Mouse (Mus musculus) liver, embryonic 15.5 days (tissue): ENCODE data around the gene Ctdsp1. TPM values are rescaled to one million over a fixed set of nuclear protein-coding genes. Genes with fewer than 3 reads are reported as not detected.

Source experiments
- ATAC-seq: fragments of 200-750 bp; cut with Nextera tagmentation; 2 replicates; pipeline ENCODE4 v1.8.0; 2017; ENCODE audit warnings: moderate number of reproducible peaks, mild to moderate bottlenecking, moderate library complexity; ENCODE audit not compliant: insufficient read depth
- H3K27ac ChIP-seq: fragments of 300-500 bp; sonication (generic); replicated peaks from 2 replicates; pipeline ENCODE4 v1.5.1; 2015; ENCODE audit warnings: mild to moderate bottlenecking, inconsistent platforms
- H3K27me3 ChIP-seq: fragments of 300-500 bp; sonication (generic); 2 replicates; pipeline ENCODE4 v1.6.1; 2015; ENCODE audit warnings: mild to moderate bottlenecking, inconsistent platforms
- H3K36me3 ChIP-seq: fragments of 300-500 bp; sonication (generic); replicated peaks from 2 replicates; pipeline ENCODE4 v1.6.1; 2015; ENCODE audit warnings: moderate library complexity, mild to moderate bottlenecking, inconsistent platforms
- H3K4me1 ChIP-seq: fragments of 300-500 bp; sonication (generic); replicated peaks from 2 replicates; pipeline ENCODE4 v1.6.1; 2015; ENCODE audit warnings: inconsistent platforms
- H3K4me2 ChIP-seq: fragments of 300-500 bp; sonication (generic); 2 replicates; pipeline ENCODE4 v1.6.1; 2015; ENCODE audit warnings: moderate library complexity, mild to moderate bottlenecking, inconsistent platforms
- H3K4me3 ChIP-seq: fragments of 300-500 bp; sonication (generic); replicated peaks from 2 replicates; pipeline ENCODE4 v1.5.1; 2015; ENCODE audit warnings: mild to moderate bottlenecking, inconsistent platforms
- H3K9ac ChIP-seq: fragments of 300-500 bp; sonication (generic); 2 replicates; pipeline ENCODE4 v1.6.1; 2015; ENCODE audit warnings: moderate library complexity, mild to moderate bottlenecking, inconsistent platforms
- H3K9me3 ChIP-seq: fragments of 300-500 bp; sonication (generic); replicated peaks from 2 replicates; pipeline ENCODE4 v1.6.1; 2016; ENCODE audit warnings: inconsistent platforms
- WGBS: fragments of 180-500 bp; shearing (Covaris S2); methylation state at CpG from one replicate; pipeline ENCODE4 v1.1.7; 2015; ENCODE audit warnings: mixed read lengths; ENCODE audit not compliant: insufficient replicate concordance; 5-methylcytosine and 5-hydroxymethylcytosine counted together
- polyA plus RNA-seq: library from polyadenylated mRNA; unstranded; fragments of >200 nt; fragmentation: Nextera tagmentation; extraction: Ambion mirVana; gene quantifications from 2 replicates; pipeline ENCODE4 v1.2.1, GENCODE M21; 2015

Ctdsp1 gene
- 44.8 and 48.4 TPM in 2 replicates for polyA plus RNA-seq

DNA sequence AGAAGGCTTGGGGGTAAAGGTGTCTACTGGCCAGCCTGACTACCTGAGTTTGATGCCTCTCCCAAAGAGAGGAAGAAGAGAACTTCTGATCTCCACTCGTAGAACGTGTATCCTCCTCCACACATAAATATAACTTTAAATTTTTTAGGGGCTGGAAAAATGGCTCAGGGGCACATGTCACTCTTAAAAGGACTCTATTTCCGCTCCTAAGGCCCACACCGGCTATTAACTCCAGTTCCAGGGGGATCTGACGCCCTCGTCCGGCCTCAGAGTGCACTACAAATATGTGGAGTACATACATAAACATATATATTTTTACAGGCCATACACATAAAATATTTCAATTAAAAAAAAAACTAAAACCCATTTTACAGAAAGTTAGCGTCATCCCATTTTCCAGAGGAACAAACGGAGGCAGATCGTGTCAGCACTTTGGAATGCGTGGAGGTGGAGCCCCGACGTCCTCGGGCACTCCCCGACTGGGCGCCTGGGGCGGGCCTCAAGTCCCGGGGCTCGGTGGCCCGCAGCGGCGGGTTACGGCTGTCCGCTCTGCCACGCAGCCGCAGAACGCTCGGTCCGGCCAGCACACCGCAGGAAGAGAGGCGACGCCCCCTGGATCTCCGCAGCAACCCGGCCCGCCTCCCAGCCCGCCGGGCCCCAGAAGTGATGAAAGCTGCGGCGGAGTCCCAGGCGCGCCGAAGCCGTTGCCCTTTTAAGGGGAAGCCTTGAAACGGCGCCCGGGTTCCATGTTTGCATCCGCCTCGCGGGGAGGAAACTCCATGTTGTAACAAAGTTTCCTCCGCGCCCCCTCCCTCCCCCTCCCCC lies at the start of gene Ctdsp1:
TSS of gene Ctdsp1 (plus strand) at position 586 of the 825 bp plus-strand sequence.
- H3K4me1 ChIP-seq, result peaks cover 80% of the 10 kb centered on the region
- H3K9ac ChIP-seq, result peak within 1 kb of the TSS; percentile 95
- peaks cover 25% of the 10 kb centered on the region for H3K36me3 ChIP-seq
- no peaks in the 10 kb centered on the region for H3K9me3 ChIP-seq
- H3K4me3 ChIP-seq, result peak within 1 kb of the TSS; percentile 94
- H3K27me3 ChIP-seq, result no peaks in the 10 kb centered on the region
- ATAC-seq, result peak; percentile 71
- peak within 1 kb of the TSS; percentile 97 for H3K27ac ChIP-seq
- peak within 1 kb of the TSS; percentile 98 for H3K4me2 ChIP-seq
- WGBS, result 1% methylated on average over 50 of the region's 51 CpGs

- WGBS, result 64% methylated on average over 7 of the region's 7 CpGs
- Histone ChIP-seq H3K4me2 (no peak overlapping the region), H3K4me3 (no peak overlapping the region), H3K9me3 (no peaks in the 10 kb centered on the region), H3K27me3 (no peaks in the 10 kb centered on the region), H3K4me1 (peaks cover 10% of the 10 kb centered on the region), H3K9ac (no peak overlapping the region), H3K36me3 (no peaks in the 10 kb centered on the region), H3K27ac (no peak overlapping the region)
- ATAC-seq, result no peak
Observed at GRCm38 (mm10) chr1:74341898-74342297, 49.4 kb upstream of the Ctdsp1 start.

GRCm38 (mm10) chr1:74342308-74342707 lies 49.0 kb upstream of the Ctdsp1 start:
- Histone ChIP-seq H3K27ac (no peak overlapping the region), H3K9me3 (no peaks in the 10 kb centered on the region), H3K27me3 (no peaks in the 10 kb centered on the region), H3K4me3 (no peak overlapping the region), H3K4me2 (no peak overlapping the region), H3K4me1 (peaks cover 10% of the 10 kb centered on the region), H3K36me3 (no peaks in the 10 kb centered on the region), H3K9ac (no peak overlapping the region)
- no peak for ATAC-seq
- 71% methylated on average over 1 of the region's 1 CpGs for WGBS

- Histone ChIP-seq H3K4me1 (peaks cover 10% of the 10 kb centered on the region), H3K36me3 (no peaks in the 10 kb centered on the region), H3K27ac (no peak overlapping the region), H3K9me3 (no peaks in the 10 kb centered on the region), H3K4me3 (no peak overlapping the region), H3K27me3 (no peaks in the 10 kb centered on the region), H3K4me2 (no peak overlapping the region), H3K9ac (no peak overlapping the region)
- ATAC-seq, result no peak
- WGBS, result 61% methylated on average over 5 of the region's 5 CpGs
Observed at GRCm38 (mm10) chr1:74343161-74343560, 48.1 kb upstream of the Ctdsp1 start.

GRCm38 (mm10) chr1:74344163-74344916 lies 47.0 kb upstream of the Ctdsp1 start:
- no peak overlapping the region for H3K9ac ChIP-seq
- no peak for ATAC-seq
- H3K4me3 ChIP-seq, result no peak overlapping the region
- H3K27me3 ChIP-seq, result no peaks in the 10 kb centered on the region
- no peaks in the 10 kb centered on the region for H3K9me3 ChIP-seq
- 67% methylated on average over 11 of the region's 11 CpGs for WGBS
- no peak overlapping the region for H3K27ac ChIP-seq
- no peak overlapping the region for H3K4me2 ChIP-seq
- no peaks in the 10 kb centered on the region for H3K36me3 ChIP-seq
- H3K4me1 ChIP-seq, result peaks cover 10% of the 10 kb centered on the region

DNA sequence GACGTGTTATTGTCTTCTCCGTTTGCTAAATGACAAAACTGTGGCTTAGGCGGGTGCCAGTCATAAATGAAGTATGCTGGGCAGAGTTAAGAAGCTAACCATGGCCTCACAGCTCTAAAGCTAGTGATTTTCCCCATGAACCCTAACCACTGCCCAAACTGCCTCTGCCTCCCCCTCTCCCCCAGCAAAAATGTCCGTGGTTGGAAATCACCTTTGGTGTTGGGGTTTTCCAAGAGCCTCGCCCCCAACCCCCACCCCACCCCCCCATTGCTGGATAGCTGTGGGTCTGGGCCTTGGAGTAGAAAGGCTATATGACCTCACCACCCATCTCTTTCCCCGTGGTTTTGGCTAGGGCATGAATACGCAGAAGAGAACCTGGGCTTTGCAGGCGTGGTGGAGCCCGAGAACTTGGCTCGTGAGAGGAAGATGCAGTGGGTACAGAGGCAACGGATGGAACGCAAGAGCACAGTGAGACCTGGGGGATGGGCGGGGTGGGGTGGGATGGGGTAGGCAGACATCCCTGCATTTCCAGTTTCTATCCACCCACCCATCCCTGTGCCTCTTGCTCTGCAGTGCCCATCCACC lies 40.0 kb upstream of the Ctdsp1 start:
- Histone ChIP-seq H3K36me3 (no peaks in the 10 kb centered on the region), H3K9ac (no peak overlapping the region), H3K4me1 (no peaks in the 10 kb centered on the region), H3K27me3 (no peaks in the 10 kb centered on the region), H3K4me2 (no peak overlapping the region), H3K4me3 (no peak overlapping the region), H3K27ac (no peak overlapping the region), H3K9me3 (no peaks in the 10 kb centered on the region)
- no peak for ATAC-seq
- 64% methylated on average over 13 of the region's 13 CpGs for WGBS

GRCm38 (mm10) chr1:74352532-74353096 lies 38.7 kb upstream of the Ctdsp1 start:
- Histone ChIP-seq H3K9ac (no peak overlapping the region), H3K36me3 (no peaks in the 10 kb centered on the region), H3K4me3 (no peak overlapping the region), H3K4me1 (no peaks in the 10 kb centered on the region), H3K27me3 (no peaks in the 10 kb centered on the region), H3K4me2 (no peak overlapping the region), H3K27ac (no peak overlapping the region), H3K9me3 (no peaks in the 10 kb centered on the region)
- no peak for ATAC-seq
- 59% methylated on average over 5 of the region's 5 CpGs for WGBS

- Histone ChIP-seq H3K4me3 (no peak overlapping the region), H3K4me2 (no peak overlapping the region), H3K9me3 (no peaks in the 10 kb centered on the region), H3K36me3 (no peaks in the 10 kb centered on the region), H3K9ac (no peak overlapping the region), H3K27me3 (no peaks in the 10 kb centered on the region), H3K27ac (no peak overlapping the region), H3K4me1 (no peaks in the 10 kb centered on the region)
- ATAC-seq, result no peak
- 63% methylated on average over 9 of the region's 9 CpGs for WGBS
Observed at GRCm38 (mm10) chr1:74353453-74354229, 37.7 kb upstream of the Ctdsp1 start.

GRCm38 (mm10) chr1:74357531-74357930 lies 33.8 kb upstream of the Ctdsp1 start:
- H3K9me3 ChIP-seq, result no peaks in the 10 kb centered on the region
- no peak overlapping the region for H3K9ac ChIP-seq
- H3K27me3 ChIP-seq, result no peaks in the 10 kb centered on the region; the same call in 1 of the 2 replicates
- H3K4me2 ChIP-seq, result no peak overlapping the region
- no peak overlapping the region for H3K27ac ChIP-seq
- ATAC-seq, result no peak
- H3K4me1 ChIP-seq, result no peaks in the 10 kb centered on the region
- no peak overlapping the region for H3K4me3 ChIP-seq
- H3K36me3 ChIP-seq, result no peaks in the 10 kb centered on the region

DNA sequence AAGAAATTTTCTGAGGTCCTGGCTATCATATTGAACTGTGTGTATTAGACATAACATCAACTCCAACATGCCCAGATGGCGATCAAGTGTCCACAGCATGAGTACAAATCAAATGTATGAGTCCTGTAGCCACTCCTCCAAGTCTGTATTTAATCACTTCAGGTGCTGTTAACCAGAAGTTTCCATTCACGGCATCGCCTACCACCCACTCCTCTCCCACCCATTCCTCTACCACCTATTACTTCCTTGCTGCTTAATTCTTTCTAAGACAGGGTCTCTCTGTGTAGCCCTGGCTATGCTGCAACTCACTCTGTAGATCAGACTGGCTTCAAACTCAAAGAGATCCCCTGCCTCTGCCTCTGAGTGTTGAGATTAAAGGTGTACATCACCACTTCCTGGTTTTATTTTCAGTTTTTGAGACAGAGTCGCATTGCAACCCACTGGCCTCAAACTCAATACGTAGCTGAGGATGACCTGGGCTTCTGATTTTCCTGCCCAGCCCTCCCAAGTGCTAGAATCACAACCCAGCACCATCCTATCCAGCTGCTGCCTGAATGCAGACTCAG lies 31.3 kb upstream of the Ctdsp1 start:
- H3K9ac ChIP-seq, result no peak overlapping the region
- WGBS, result 51% methylated on average over 5 of the region's 5 CpGs
- H3K4me1 ChIP-seq, result peaks cover 7% of the 10 kb centered on the region

More for the DNA sequence above, 31.3 kb upstream of the Ctdsp1 start:
- H3K4me2 ChIP-seq, result no peak overlapping the region
- no peak overlapping the region for H3K27ac ChIP-seq
- H3K4me3 ChIP-seq, result no peak overlapping the region
- no peaks in the 10 kb centered on the region for H3K36me3 ChIP-seq
- no peak for ATAC-seq
- peaks cover 3% of the 10 kb centered on the region; the same call in 1 of the 2 replicates for H3K27me3 ChIP-seq
- H3K9me3 ChIP-seq, result no peaks in the 10 kb centered on the region
